Mouse (Mus musculus) gastrocnemius, postnatal 25 days (tissue): ENCODE results near the gene Ctr9. TPM values are rescaled to one million over a fixed set of nuclear protein-coding genes. Genes with fewer than 3 reads are reported as not detected.

ENCODE experiments used
- DNase-seq: peaks from one replicate; pipeline ENCODE4 v3.0.0; 2022
- total RNA-seq, 2 experiments: library from RNA; stranded (reverse); gene quantifications; 1 replicate in 1 of 2; 2 replicates in 1 of 2; pipeline ENCODE4 v1.2.3; 2021

Ctr9 gene
- total RNA-seq, 2 experiments from 2014 or later, result 13.6 to 14.4 TPM

- DNase-seq, result no peak
Observed at GRCm38 (mm10) chr7:111098196-111098595, 69.4 kb downstream of the Ctr9 start.

Other genes starting within 250 kb of the Ctr9 start
- 10 to 100 TPM; 16.8 to 18.6 TPM for gene Rnf141, start 184.5 kb upstream of the Ctr9 start, total RNA-seq
- gene Lyve1, start 165.7 kb upstream of the Ctr9 start, total RNA-seq, result 1 to 10 TPM; 5.8 to 9.3 TPM
- gene Mrvi1, start 46.5 kb upstream of the Ctr9 start, total RNA-seq, result 1 to 10 TPM; 4.0 to 5.4 TPM
- 100 to 1,000 TPM; 617 to 661 TPM for gene Eif4g2, start 54.1 kb downstream of the Ctr9 start, total RNA-seq